Mouse (Mus musculus) spleen, adult 2 months (tissue): ENCODE results near the gene Stx1a. TPM values are rescaled to one million over a fixed set of nuclear protein-coding genes. Genes with fewer than 3 reads are reported as not detected.

ENCODE experiments used
- DNase-seq, 2 experiments: peaks; one replicate each; pipeline versions ENCODE4 v3.0.0 to v3.0.0-alpha.2; 2012 to 2021; ENCODE audit warnings: low spot score in 2 of 2, low read depth in 1 of 2
- H3K27ac ChIP-seq: fragments of 200-500 bp; 2 replicates; pipeline ENCODE4 v1.5.1; 2012; ENCODE audit warnings: low read length, inconsistent platforms; ENCODE audit not compliant: insufficient read depth
- H3K27me3 ChIP-seq: fragments of 200-500 bp; 2 replicates; pipeline ENCODE4 v1.6.1; 2012; ENCODE audit warnings: mild to moderate bottlenecking, moderate library complexity, low read length, inconsistent platforms; ENCODE audit not compliant: control insufficient read depth, insufficient read depth
- H3K36me3 ChIP-seq: fragments of 200-500 bp; 2 replicates; pipeline ENCODE4 v1.6.1; 2012; ENCODE audit warnings: mild to moderate bottlenecking, low read length, inconsistent platforms; ENCODE audit not compliant: control insufficient read depth, insufficient read depth
- H3K4me1 ChIP-seq: fragments of 200-500 bp; 2 replicates; pipeline ENCODE4 v1.6.1; 2011; ENCODE audit warnings: inconsistent platforms; ENCODE audit not compliant: control insufficient read depth, insufficient read depth, insufficient read length
- H3K4me3 ChIP-seq: fragments of 200-500 bp; 2 replicates; pipeline ENCODE4 v1.5.1; 2011; ENCODE audit warnings: mild to moderate bottlenecking, inconsistent platforms; ENCODE audit not compliant: insufficient read depth, insufficient read length; ENCODE audit errors: extremely low read depth
- CTCF ChIP-seq: fragments of 200-500 bp; IDR thresholded peaks from 2 replicates; pipeline ENCODE4 v1.5.1; 2011; ENCODE audit warnings: mild to moderate bottlenecking, inconsistent platforms; ENCODE audit not compliant: insufficient read depth, insufficient read length, insufficient replicate concordance; ENCODE audit errors: extremely low read depth
- POLR2A ChIP-seq: fragments of 200-500 bp; IDR thresholded peaks from 2 replicates; pipeline ENCODE4 v1.6.1; 2011; ENCODE audit warnings: low read depth, low read length, inconsistent platforms
- WGBS: fragments of 180-500 bp; shearing (Covaris S2); methylation state at CpG from one replicate; pipeline ENCODE4 v1.1.7; 2018; 5-methylcytosine and 5-hydroxymethylcytosine counted together
- polyA plus RNA-seq: library from polyadenylated mRNA; depleted of rRNA; stranded (reverse); fragments of >200 nt; gene quantifications from 2 replicates; pipeline ENCODE4 v1.2.3, GENCODE M21; 2012

The Stx1a gene
- polyA plus RNA-seq, 1 experiment: 8.5 TPM

GRCm38 (mm10) chr5:135029007-135029854, 5.9 kb downstream of the Stx1a start:
- H3K27me3 ChIP-seq: 0 out of 2 replicates have a peak, but pooled peaks cover 1% of the 10 kb centered on the region
- no peak overlapping the region for H3K4me3 ChIP-seq
- H3K27ac ChIP-seq: no peak overlapping the region
- no peak for DNase-seq
- peaks cover 8% of the 10 kb centered on the region; the same call in 1 of the 2 replicates for H3K4me1 ChIP-seq
- WGBS: 41% methylated on average over 18 of the region's 18 CpGs
- H3K36me3 ChIP-seq: no peaks in the 10 kb centered on the region
- TF ChIP-seq CTCF: no peak

GRCm38 (mm10) chr5:135032581-135032980, 9.3 kb downstream of the Stx1a start:
- Histone ChIP-seq H3K27ac (no peak overlapping the region), H3K4me1 (no peaks in the 10 kb centered on the region), H3K4me3 (no peak overlapping the region), H3K36me3 (no peaks in the 10 kb centered on the region), H3K27me3 (0 out of 2 replicates have a peak, but pooled peaks cover 1% of the 10 kb centered on the region)
- DNase-seq: no peak
- TF ChIP-seq POLR2A (no peak), CTCF (no peak)
- 94% methylated on average over 5 of the region's 5 CpGs for WGBS

GRCm38 (mm10) chr5:135034593-135034992, 11.3 kb downstream of the Stx1a start:
- 94% methylated on average over 2 of the region's 2 CpGs for WGBS
- 0 out of 2 replicates have a peak, but pooled peaks cover 1% of the 10 kb centered on the region for H3K27me3 ChIP-seq
- no peaks in the 10 kb centered on the region for H3K4me1 ChIP-seq
- TF ChIP-seq CTCF (0 out of 2 replicates have a peak, but pooled peaks have one; percentile 10), POLR2A (no peak)
- no peak overlapping the region for H3K4me3 ChIP-seq
- H3K27ac ChIP-seq: no peak overlapping the region
- H3K36me3 ChIP-seq: no peaks in the 10 kb centered on the region
- DNase-seq: no peak

- 80% methylated on average over 18 of the region's 18 CpGs for WGBS
- 0 out of 2 replicates have a peak, but pooled peaks cover 1% of the 10 kb centered on the region for H3K27me3 ChIP-seq
- no peak overlapping the region for H3K27ac ChIP-seq
- DNase-seq: no peak
- H3K4me1 ChIP-seq: no peaks in the 10 kb centered on the region
- no peak overlapping the region for H3K4me3 ChIP-seq
- TF ChIP-seq POLR2A (no peak), CTCF (no peak)
- H3K36me3 ChIP-seq: no peaks in the 10 kb centered on the region
Measured at GRCm38 (mm10) chr5:135035608-135036359, 12.5 kb downstream of the Stx1a start.

GRCm38 (mm10) chr5:135037946-135038345, 14.7 kb downstream of the Stx1a start:
- no peak overlapping the region for H3K4me3 ChIP-seq
- no peak for TF ChIP-seq POLR2A
- TF ChIP-seq CTCF: no peak
- 47% methylated on average over 3 of the region's 3 CpGs for WGBS
- H3K36me3 ChIP-seq: no peaks in the 10 kb centered on the region
- DNase-seq: no peak
- no peak overlapping the region for H3K27ac ChIP-seq
- H3K4me1 ChIP-seq: no peaks in the 10 kb centered on the region
- no peaks in the 10 kb centered on the region for H3K27me3 ChIP-seq

- Histone ChIP-seq H3K36me3 (no peaks in the 10 kb centered on the region), H3K27ac (no peak overlapping the region), H3K4me3 (no peak overlapping the region), H3K4me1 (no peaks in the 10 kb centered on the region), H3K27me3 (no peaks in the 10 kb centered on the region)
- TF ChIP-seq CTCF (no peak), POLR2A (no peak)
- WGBS: 55% methylated on average over 9 of the region's 9 CpGs
- no peak for DNase-seq
Measured at GRCm38 (mm10) chr5:135039541-135039940, 16.3 kb downstream of the Stx1a start.

- Histone ChIP-seq H3K4me1 (no peaks in the 10 kb centered on the region), H3K4me3 (no peak overlapping the region), H3K27me3 (no peaks in the 10 kb centered on the region), H3K36me3 (no peaks in the 10 kb centered on the region), H3K27ac (peak overlapping the region; percentile 23; the same call in 1 of the 2 replicates)
- DNase-seq: no peak
- TF ChIP-seq POLR2A (no peak), CTCF (no peak)
- 20% methylated on average over 6 of the region's 6 CpGs for WGBS
Measured at GRCm38 (mm10) chr5:135040059-135040458, 16.8 kb downstream of the Stx1a start.
